Mouse (Mus musculus) testis, adult 2 months (tissue): ENCODE measurements around the gene Cacna1a. TPM values are rescaled to one million over a fixed set of nuclear protein-coding genes. Genes with fewer than 3 reads are reported as not detected.
A peak's percentile ranks its signal among the peaks of the same experiment; 100 is the strongest.

Experiments used
- H3K27ac ChIP-seq: fragments of 200-500 bp; 2 replicates; pipeline ENCODE4 v1.5.1; 2012; ENCODE audit warnings: low read depth, low read length; ENCODE audit not compliant: control insufficient read depth, insufficient read depth
- H3K27me3 ChIP-seq: fragments of 200-500 bp; 2 replicates; pipeline ENCODE4 v1.6.1; 2012; ENCODE audit warnings: mild to moderate bottlenecking, low read length, moderate library complexity; ENCODE audit not compliant: control insufficient read depth, insufficient read depth
- H3K36me3 ChIP-seq: fragments of 200-500 bp; 2 replicates; pipeline ENCODE4 v1.6.1; 2012; ENCODE audit warnings: mild to moderate bottlenecking, low read length; ENCODE audit not compliant: control insufficient read depth, insufficient read depth
- H3K4me1 ChIP-seq: fragments of 200-500 bp; 2 replicates; pipeline ENCODE4 v1.6.1; 2012; ENCODE audit warnings: low read length; ENCODE audit not compliant: control insufficient read depth, insufficient read depth
- H3K4me3 ChIP-seq: fragments of 200-500 bp; 2 replicates; pipeline ENCODE4 v1.5.1; 2012; ENCODE audit warnings: low read depth, mild to moderate bottlenecking, low read length, moderate library complexity, mixed read lengths; ENCODE audit not compliant: control insufficient read depth
- CTCF ChIP-seq: fragments of 200-500 bp; IDR thresholded peaks from 2 replicates; pipeline ENCODE4 v1.5.1; 2012; ENCODE audit warnings: low read depth, mild to moderate bottlenecking, inconsistent platforms, low read length, moderate library complexity; ENCODE audit not compliant: control insufficient read depth, insufficient read depth, insufficient replicate concordance
- POLR2A ChIP-seq: fragments of 200-500 bp; IDR thresholded peaks from 2 replicates; pipeline ENCODE4 v1.6.1; 2012; ENCODE audit warnings: low read depth, mild to moderate bottlenecking, inconsistent platforms, low read length, moderate library complexity; ENCODE audit not compliant: control insufficient read depth
- polyA plus RNA-seq: library from polyadenylated mRNA; depleted of rRNA; stranded (reverse); fragments of >200 nt; gene quantifications from 2 replicates; pipeline ENCODE4 v1.2.3, GENCODE M21; 2012

Gene Cacna1a
- polyA plus RNA-seq, 1 experiment = 10.3 TPM

DNA sequence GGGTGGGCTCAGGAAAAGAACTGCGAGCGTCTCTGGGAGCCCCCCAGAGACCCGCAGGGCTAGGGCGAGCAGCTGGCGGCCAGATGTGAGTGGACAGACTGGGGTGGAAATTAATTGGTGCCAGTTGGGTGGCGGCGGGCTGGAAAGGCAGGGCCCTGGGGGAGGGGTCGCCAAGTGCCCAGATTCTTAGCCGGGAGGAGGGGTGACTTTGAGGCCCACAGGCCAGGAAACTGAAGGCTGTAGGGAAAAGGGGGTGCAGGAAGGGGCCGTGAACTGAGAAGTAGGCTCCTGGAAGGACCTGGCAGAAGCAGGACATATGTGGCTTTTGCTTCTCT is 267.9 kb downstream of the Cacna1a start:
- peak overlapping the region; percentile 17; the same call in 1 of the 2 replicates for H3K4me3 ChIP-seq
- H3K27me3 ChIP-seq = no peaks in the 10 kb centered on the region
- no peaks in the 10 kb centered on the region for H3K36me3 ChIP-seq
- peak overlapping the region; percentile 32; the same call in 1 of the 2 replicates for H3K27ac ChIP-seq
- TF ChIP-seq CTCF (no peak), POLR2A (no peak)
- H3K4me1 ChIP-seq = peaks cover 15% of the 10 kb centered on the region

DNA sequence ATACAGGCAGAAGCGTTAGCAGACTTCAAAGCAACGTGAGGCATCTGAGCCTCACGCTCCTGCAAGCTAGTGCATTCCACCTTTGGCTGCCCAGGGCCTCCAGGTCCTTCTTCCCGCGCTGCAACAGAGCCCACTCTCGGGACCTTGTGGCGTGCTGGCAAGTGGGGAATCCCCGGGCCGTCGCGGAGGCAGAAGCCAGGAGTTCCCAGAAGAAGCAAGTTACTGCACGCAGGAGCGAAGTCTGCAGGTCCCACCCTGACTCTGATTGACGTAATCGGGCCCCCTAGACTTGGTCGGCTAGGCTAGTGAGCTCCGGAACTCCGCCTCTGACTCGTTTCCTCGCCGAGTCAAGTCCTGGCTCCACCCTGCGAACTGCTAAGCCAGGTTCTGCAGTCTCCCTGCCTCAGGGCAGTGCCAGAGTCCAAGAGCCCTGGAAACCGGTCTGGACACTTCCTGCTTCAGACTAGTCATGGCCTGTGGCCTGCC is 268.4 kb downstream of the Cacna1a start:
- Histone ChIP-seq H3K27me3 (no peaks in the 10 kb centered on the region), H3K4me3 (peak overlapping the region; percentile 2; the same call in 1 of the 2 replicates), H3K36me3 (no peaks in the 10 kb centered on the region), H3K4me1 (peaks cover 19% of the 10 kb centered on the region), H3K27ac (peak overlapping the region; percentile 32; the same call in 1 of the 2 replicates)
- TF ChIP-seq POLR2A = no peak
- no peak for TF ChIP-seq CTCF

DNA sequence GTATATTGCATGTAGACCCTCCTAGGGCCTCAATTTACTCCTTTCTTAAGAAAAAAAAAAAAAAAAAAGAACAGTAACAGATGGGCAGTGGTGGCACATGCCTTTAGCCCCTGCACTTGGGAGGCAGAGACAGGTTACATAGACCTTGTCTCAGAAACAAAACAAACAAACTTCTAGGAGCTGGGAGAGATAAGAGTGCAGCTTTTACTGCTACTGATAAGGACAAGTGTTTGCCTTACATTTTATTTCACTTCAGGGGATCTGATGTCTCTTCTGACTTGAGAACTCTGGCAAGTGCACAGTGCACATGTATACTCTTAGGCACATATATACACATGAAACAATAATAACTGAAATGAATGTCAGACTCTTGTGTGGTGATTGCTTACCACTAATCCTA is 269.0 kb downstream of the Cacna1a start:
- H3K36me3 ChIP-seq = no peaks in the 10 kb centered on the region
- peaks cover 22% of the 10 kb centered on the region for H3K4me1 ChIP-seq
- TF ChIP-seq POLR2A = no peak
- no peak for TF ChIP-seq CTCF

DNA sequence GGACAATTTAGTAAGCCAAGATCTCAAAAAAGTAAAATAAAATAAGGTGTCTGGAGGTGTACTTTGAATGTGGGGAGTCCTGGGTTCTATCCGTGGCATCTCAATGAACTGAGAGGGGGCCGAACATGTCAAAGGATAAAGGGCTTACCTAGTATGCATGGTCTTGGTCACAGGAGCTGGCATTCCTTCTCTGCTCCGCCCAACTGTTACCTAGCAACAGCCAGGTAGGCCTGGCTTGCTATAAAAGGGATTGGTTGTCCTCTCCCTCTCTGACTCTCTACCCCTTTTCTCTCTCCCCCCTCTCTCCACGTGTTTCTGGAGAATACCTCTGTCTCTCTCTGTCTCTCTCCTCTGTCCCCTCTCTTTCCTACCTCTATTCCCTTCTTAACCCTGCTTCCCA is 269.4 kb downstream of the Cacna1a start:
- Histone ChIP-seq H3K4me1 (peaks cover 27% of the 10 kb centered on the region), H3K27ac (no peak overlapping the region)
- TF ChIP-seq CTCF (no peak), POLR2A (no peak)

More for the DNA sequence above, 269.0 kb downstream of the Cacna1a start:
- Histone ChIP-seq H3K27ac (no peak overlapping the region), H3K27me3 (no peaks in the 10 kb centered on the region), H3K4me3 (no peak overlapping the region)

DNA sequence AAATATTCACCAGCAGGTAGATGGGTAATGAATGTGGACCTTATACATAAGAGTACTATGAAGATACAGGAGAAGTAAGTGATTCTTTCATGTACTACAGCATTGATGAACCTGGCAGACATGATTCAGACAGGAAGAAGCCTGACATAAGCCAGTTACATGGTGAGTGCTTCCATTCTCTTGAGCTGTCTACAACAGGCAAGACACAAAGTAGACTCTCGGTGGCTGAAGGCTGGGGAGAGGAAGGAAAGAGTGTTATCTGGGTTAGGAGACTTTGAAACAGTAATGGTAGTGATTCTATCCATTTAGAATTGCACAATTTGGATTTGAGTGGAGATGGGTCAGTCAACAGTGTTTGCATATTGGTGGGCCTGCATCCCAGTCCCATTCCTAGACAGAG is 270.7 kb downstream of the Cacna1a start:
- Histone ChIP-seq H3K4me1 (peaks cover 37% of the 10 kb centered on the region), H3K27ac (no peak overlapping the region), H3K4me3 (no peak overlapping the region), H3K36me3 (no peaks in the 10 kb centered on the region), H3K27me3 (peaks cover 3% of the 10 kb centered on the region; the same call in 1 of the 2 replicates)
- TF ChIP-seq POLR2A (no peak), CTCF (no peak)

More for the DNA sequence above, 269.4 kb downstream of the Cacna1a start:
- no peak overlapping the region for H3K4me3 ChIP-seq
- H3K27me3 ChIP-seq = 0 out of 2 replicates have a peak, but pooled peaks cover under 1% of the 10 kb centered on the region
- H3K36me3 ChIP-seq = no peaks in the 10 kb centered on the region

DNA sequence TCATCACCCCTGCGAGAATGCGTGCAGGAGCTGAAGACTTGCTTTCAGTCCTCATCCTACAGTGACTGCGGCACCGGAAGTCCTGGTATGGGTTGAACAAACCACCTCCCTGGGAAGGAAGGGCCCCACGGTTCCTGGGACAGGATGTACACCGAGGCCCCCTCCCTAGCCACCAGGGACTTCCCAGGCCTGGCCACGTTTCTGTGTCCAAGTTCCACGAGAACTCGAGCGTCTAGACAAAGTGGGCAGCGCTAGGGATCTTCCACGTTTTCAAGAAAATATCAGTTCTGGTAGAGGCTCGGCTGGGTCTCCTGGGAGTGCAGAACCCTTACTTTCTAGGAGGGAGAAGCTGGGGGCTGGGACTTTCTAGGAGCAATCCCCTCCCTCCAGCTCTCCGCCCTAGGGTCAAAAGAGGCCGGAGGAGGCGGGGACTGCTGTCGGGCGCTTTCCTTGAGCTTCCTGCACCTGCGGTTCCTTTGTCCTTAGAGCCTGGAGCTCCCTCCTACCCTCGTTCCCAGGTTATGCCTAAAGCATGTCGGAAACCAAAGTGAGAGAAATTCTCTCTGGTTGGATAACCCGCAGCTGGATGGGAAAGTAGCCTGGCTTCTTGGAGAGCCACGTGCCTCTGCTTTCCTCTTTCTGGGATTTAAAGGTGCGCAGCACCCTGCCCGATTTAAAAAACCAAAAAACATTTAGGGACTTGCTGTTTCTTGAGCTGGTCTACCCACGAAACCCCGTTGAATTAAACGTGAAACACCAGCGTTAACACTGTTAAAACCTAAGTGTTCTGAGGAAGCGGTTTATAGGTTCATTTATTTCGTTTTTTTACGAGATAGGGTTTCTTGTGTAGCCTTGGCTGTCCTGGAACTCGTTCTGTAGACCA is 271.9 kb downstream of the Cacna1a start:
- H3K27me3 ChIP-seq = peaks cover 3% of the 10 kb centered on the region; the same call in 1 of the 2 replicates
- no peaks in the 10 kb centered on the region for H3K36me3 ChIP-seq
- TF ChIP-seq POLR2A = no peak
- no peak for TF ChIP-seq CTCF
- peak overlapping the region; percentile 25 for H3K4me3 ChIP-seq
- peaks cover 38% of the 10 kb centered on the region for H3K4me1 ChIP-seq
- H3K27ac ChIP-seq = peak overlapping the region; percentile 52

DNA sequence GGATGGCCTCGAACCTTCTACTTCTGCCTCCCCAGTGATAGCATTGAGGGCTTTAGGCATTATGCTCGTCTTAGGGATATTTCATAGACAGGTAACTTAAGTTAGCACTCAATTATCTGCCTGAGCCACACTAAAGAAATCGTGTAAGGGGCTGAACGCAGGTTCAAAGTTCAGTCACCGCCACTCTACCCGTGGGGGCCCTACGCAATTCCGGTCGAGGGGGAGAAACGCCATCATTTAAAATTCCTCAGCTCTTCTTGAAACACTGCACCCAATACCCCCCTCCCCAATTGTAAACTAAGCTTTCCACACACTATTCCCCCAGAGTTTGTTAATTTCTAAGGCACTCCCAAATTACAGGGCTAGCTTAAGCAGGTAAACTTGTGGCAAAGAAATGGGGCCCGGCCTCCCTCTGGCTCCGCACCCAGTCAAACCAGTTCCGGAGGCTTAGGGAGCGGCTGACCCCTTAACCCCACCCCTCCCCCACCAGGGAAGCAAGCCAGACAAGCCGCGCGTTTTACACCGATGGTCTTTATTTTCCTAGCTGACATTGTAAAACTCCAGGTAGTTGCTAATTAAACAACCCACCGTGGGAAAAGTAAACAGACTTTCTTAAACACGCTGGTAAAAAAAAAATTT is 272.7 kb downstream of the Cacna1a start:
- peaks cover 3% of the 10 kb centered on the region; the same call in 1 of the 2 replicates for H3K27me3 ChIP-seq
- TF ChIP-seq POLR2A (no peak), CTCF (no peak)
- peak overlapping the region; percentile 88 for H3K27ac ChIP-seq
- H3K4me1 ChIP-seq = peaks cover 42% of the 10 kb centered on the region
- no peaks in the 10 kb centered on the region for H3K36me3 ChIP-seq
- H3K4me3 ChIP-seq = peak overlapping the region; percentile 94

DNA sequence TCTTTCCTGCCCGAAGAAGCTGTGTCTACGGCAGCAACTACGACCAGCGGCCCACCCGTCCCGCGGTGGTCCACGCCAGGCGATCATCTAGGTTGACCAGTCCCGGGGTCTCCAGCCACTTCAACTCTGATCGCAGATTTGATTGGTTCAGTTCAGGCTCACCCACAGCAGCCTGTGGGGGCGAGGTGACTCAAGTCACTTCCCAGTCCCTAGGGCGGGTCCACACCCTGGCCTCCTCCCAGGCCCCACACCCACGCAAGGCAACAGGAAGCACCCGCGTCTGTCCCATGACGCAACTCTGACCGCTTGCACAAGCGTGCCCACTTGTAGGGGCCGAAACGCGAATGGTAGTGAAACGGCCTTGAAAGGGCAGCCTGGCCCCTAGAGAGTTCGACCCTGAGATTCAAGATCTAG is 273.2 kb downstream of the Cacna1a start:
- peaks cover 38% of the 10 kb centered on the region for H3K4me1 ChIP-seq

More for the DNA sequence above, 273.2 kb downstream of the Cacna1a start:
- H3K4me3 ChIP-seq = peak overlapping the region; percentile 94
- no peaks in the 10 kb centered on the region for H3K36me3 ChIP-seq
- peak overlapping the region; percentile 88 for H3K27ac ChIP-seq
- TF ChIP-seq CTCF (no peak), POLR2A (peak; percentile 27; the same call in 1 of the 2 replicates)
- peaks cover 3% of the 10 kb centered on the region; the same call in 1 of the 2 replicates for H3K27me3 ChIP-seq
